Mouse (Mus musculus): Measurements from ENCODE around the gene Itm2b.

GRCm38 (mm10) chr14:73333880-73334279, 51.2 kb downstream of the Itm2b start:
- TF ChIP-seq CTCF (IDR thresholded peaks at IDR 0.05): no peak
- no peak for TF ChIP-seq EP300 (IDR thresholded peaks at IDR 0.05)
